Comparison of ENCODE assay signal across 17 mouse cellular contexts in the genomic region with DNA sequence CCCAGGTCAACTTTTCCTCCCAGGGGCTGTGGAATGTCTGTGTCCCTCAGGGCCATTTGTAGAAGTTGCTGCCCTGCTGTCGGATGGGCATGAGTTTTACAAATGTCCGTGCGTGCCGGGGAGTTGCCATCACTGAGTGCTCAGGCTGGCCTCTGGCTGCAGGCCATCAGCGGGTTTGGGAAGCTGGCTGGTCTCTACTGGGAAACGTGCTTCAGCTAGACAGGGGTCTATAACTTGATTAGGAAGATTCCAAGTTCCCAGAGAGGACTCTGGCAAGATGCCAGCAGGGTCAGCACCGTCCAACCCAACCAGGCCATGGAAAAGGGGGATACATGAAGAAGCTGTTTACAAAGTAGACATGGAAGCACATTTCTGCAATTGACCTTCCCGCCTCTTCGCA.
"Had no signal": no experiment of that assay in that cellular context is flagged by ENCODE, and none has a peak within 500 bp of the region (broad histone marks: within the 10 kb centered on the region; RNA-seq: fewer than 3 reads in every experiment).

No protein-coding gene starts in this region.

- H3K27me3 ChIP-seq: liver, embryonic 13.5 days; lung, embryonic 15.5 days; midbrain, embryonic 12.5 days; midbrain, embryonic 15.5 days; neural tube, embryonic 12.5 days; neural tube, embryonic 15.5 days had no signal

- H3K27ac ChIP-seq: liver, embryonic 13.5 days; lung, embryonic 15.5 days; macrophage; midbrain, embryonic 12.5 days; midbrain, embryonic 15.5 days; neural tube, embryonic 12.5 days; neural tube, embryonic 15.5 days; stomach, postnatal 0 days had no signal

- H3K4me2 ChIP-seq: liver, embryonic 13.5 days; lung, embryonic 15.5 days; midbrain, embryonic 12.5 days; midbrain, embryonic 15.5 days; neural tube, embryonic 12.5 days; neural tube, embryonic 15.5 days had no signal

- H3K4me3 ChIP-seq: liver, embryonic 13.5 days; lung, embryonic 15.5 days; midbrain, embryonic 12.5 days; midbrain, embryonic 15.5 days; neural tube, embryonic 12.5 days; neural tube, embryonic 15.5 days had no signal

- ATAC-seq: midbrain, embryonic 15.5 days had no signal

- H3K9me3 ChIP-seq: lung, embryonic 15.5 days; midbrain, embryonic 12.5 days; midbrain, embryonic 15.5 days; neural tube, embryonic 12.5 days; neural tube, embryonic 15.5 days had no signal

- DNase-seq: kidney, adult 8-10 months; kidney, postnatal 36 days; liver, embryonic 13.5 days; lung, postnatal 14 days; right cerebral cortex, adult 18-20 months; right cerebral cortex, postnatal 14 days; right cerebral cortex, postnatal 4 days; thymus, adult 2 months; thymus, postnatal 14 days; thymus, postnatal 4 days had no signal

- H3K4me1 ChIP-seq: liver, embryonic 13.5 days; lung, embryonic 15.5 days; midbrain, embryonic 12.5 days; neural tube, embryonic 12.5 days had no signal

- H3K9ac ChIP-seq: liver, embryonic 13.5 days; lung, embryonic 15.5 days; midbrain, embryonic 12.5 days; midbrain, embryonic 15.5 days; neural tube, embryonic 12.5 days; neural tube, embryonic 15.5 days had no signal

- H3K36me3 ChIP-seq: liver, embryonic 13.5 days; lung, embryonic 15.5 days; midbrain, embryonic 12.5 days; midbrain, embryonic 15.5 days; neural tube, embryonic 12.5 days; neural tube, embryonic 15.5 days had no signal
